Mouse (Mus musculus) forebrain, postnatal 0 days (tissue): ENCODE results near the gene Pfdn6. TPM values are rescaled to one million over a fixed set of nuclear protein-coding genes. Genes with fewer than 3 reads are reported as not detected.

ENCODE experiments used
- ATAC-seq: fragments of 200-750 bp; cut with Nextera tagmentation; 2 replicates; pipeline ENCODE4 v1.8.0; 2017; ENCODE audit warnings: mild to moderate bottlenecking, moderate library complexity
- DNase-seq: peaks from one replicate; pipeline ENCODE4 v3.0.0-alpha.2; 2015
- H3K27ac ChIP-seq: fragments of 300-500 bp; sonication (generic); 2 replicates; pipeline ENCODE4 v1.5.1; 2014; ENCODE audit warnings: low read depth, mild to moderate bottlenecking, antibody characterized with exemption, low read length, moderate library complexity, mixed read lengths
- H3K27me3 ChIP-seq: fragments of 300-500 bp; sonication (generic); 2 replicates; pipeline ENCODE4 v1.6.1; 2014; ENCODE audit warnings: mild to moderate bottlenecking, low read length, mixed read lengths; ENCODE audit not compliant: insufficient read depth
- H3K36me3 ChIP-seq: fragments of 300-500 bp; sonication (generic); 2 replicates; pipeline ENCODE4 v1.6.1; 2014; ENCODE audit warnings: mild to moderate bottlenecking, moderate library complexity; ENCODE audit not compliant: insufficient read depth
- H3K4me1 ChIP-seq: fragments of 300-500 bp; sonication (generic); 2 replicates; pipeline ENCODE4 v1.6.1; 2014; ENCODE audit warnings: antibody characterized with exemption; ENCODE audit not compliant: insufficient read depth
- H3K4me2 ChIP-seq: fragments of 300-500 bp; sonication (generic); 2 replicates; pipeline ENCODE4 v1.6.1; 2014; ENCODE audit warnings: low read depth, mild to moderate bottlenecking, moderate library complexity
- H3K4me3 ChIP-seq: fragments of 300-500 bp; sonication (generic); 2 replicates; pipeline ENCODE4 v1.5.1; 2014; ENCODE audit warnings: low read depth, low read length, mixed read lengths
- H3K9ac ChIP-seq: fragments of 300-500 bp; sonication (generic); 2 replicates; pipeline ENCODE4 v1.6.1; 2014; ENCODE audit warnings: mild to moderate bottlenecking
- H3K9me3 ChIP-seq: fragments of 300-500 bp; sonication (generic); 2 replicates; pipeline ENCODE4 v1.6.1; 2016; ENCODE audit warnings: low read length
- CTCF ChIP-seq: sonication (generic); IDR thresholded peaks from 2 replicates; pipeline ENCODE4 v1.5.1; 2016; ENCODE audit warnings: antibody characterized with exemption, control low read depth, low read depth
- WGBS: fragments of 180-500 bp; shearing (Covaris S2); extraction: QIAGEN DNeasy Blood & Tissue Kit; methylation state at CpG from one replicate; pipeline ENCODE4 v1.1.7; 2014; 5-methylcytosine and 5-hydroxymethylcytosine counted together
- polyA plus RNA-seq: library from polyadenylated mRNA; unstranded; fragments of >200 nt; fragmentation: Nextera tagmentation; extraction: Ambion mirVana; gene quantifications from 2 replicates; pipeline ENCODE4 v1.2.1, GENCODE M21; 2015
- total RNA-seq: library from RNA; depleted of rRNA; stranded (reverse); fragments of >200 nt; gene quantifications from 2 replicates; pipeline ENCODE4 v1.2.3, GENCODE M21; 2014

The Pfdn6 gene
- total and polyA plus RNA-seq, 2 experiments from 2014 or later = 57.0 to 173 TPM

GRCm38 (mm10) chr17:33941381-33941780, 1.2 kb upstream of the Pfdn6 start:
- no peak for ATAC-seq
- TF ChIP-seq CTCF = no peak
- peaks cover 12% of the 10 kb centered on the region for H3K4me1 ChIP-seq
- peaks cover 41% of the 10 kb centered on the region for H3K36me3 ChIP-seq
- H3K4me2 ChIP-seq = peak overlapping the region; percentile 93
- peak overlapping the region; percentile 68 for H3K4me3 ChIP-seq
- no peaks in the 10 kb centered on the region for H3K9me3 ChIP-seq
- H3K9ac ChIP-seq = peak overlapping the region; percentile 71
- H3K27ac ChIP-seq = no peak overlapping the region
- WGBS = 66% methylated on average over 19 of the region's 19 CpGs
- H3K27me3 ChIP-seq = no peaks in the 10 kb centered on the region
- no peak for DNase-seq

- peak overlapping the region; percentile 71 for H3K9ac ChIP-seq
- H3K36me3 ChIP-seq = peaks cover 38% of the 10 kb centered on the region
- peak overlapping the region; percentile 93 for H3K4me2 ChIP-seq
- 3% methylated on average over 26 of the region's 26 CpGs for WGBS
- DNase-seq = no peak
- peaks cover 12% of the 10 kb centered on the region for H3K4me1 ChIP-seq
- TF ChIP-seq CTCF = no peak
- H3K9me3 ChIP-seq = no peaks in the 10 kb centered on the region
- no peak for ATAC-seq
- no peak overlapping the region for H3K27ac ChIP-seq
- peak overlapping the region; percentile 68 for H3K4me3 ChIP-seq
- no peaks in the 10 kb centered on the region for H3K27me3 ChIP-seq
These were observed 838 bp upstream of the Pfdn6 start for GRCm38 (mm10) chr17:33940981-33941380.

GRCm38 (mm10) chr17:33938783-33939182, 1.4 kb downstream of the Pfdn6 start:
- H3K4me3 ChIP-seq = no peak overlapping the region
- H3K36me3 ChIP-seq = peaks cover 31% of the 10 kb centered on the region
- H3K27ac ChIP-seq = no peak overlapping the region
- H3K9ac ChIP-seq = no peak overlapping the region
- H3K4me1 ChIP-seq = peaks cover 12% of the 10 kb centered on the region
- WGBS = 87% methylated on average over 11 of the region's 11 CpGs
- no peak for TF ChIP-seq CTCF
- H3K9me3 ChIP-seq = no peaks in the 10 kb centered on the region
- no peak overlapping the region for H3K4me2 ChIP-seq
- DNase-seq (no peak), ATAC-seq (no peak)
- H3K27me3 ChIP-seq = no peaks in the 10 kb centered on the region

- WGBS = 85% methylated on average over 15 of the region's 15 CpGs
- ATAC-seq (no peak), DNase-seq (no peak)
- Histone ChIP-seq H3K4me1 (peaks cover 12% of the 10 kb centered on the region), H3K4me3 (no peak overlapping the region), H3K36me3 (peaks cover 27% of the 10 kb centered on the region), H3K9ac (no peak overlapping the region), H3K9me3 (no peaks in the 10 kb centered on the region), H3K4me2 (no peak overlapping the region), H3K27ac (no peak overlapping the region), H3K27me3 (no peaks in the 10 kb centered on the region)
- TF ChIP-seq CTCF = no peak
These were observed 3.1 kb downstream of the Pfdn6 start for GRCm38 (mm10) chr17:33936993-33937392.

- ATAC-seq (no peak), DNase-seq (no peak)
- no peaks in the 10 kb centered on the region for H3K27me3 ChIP-seq
- no peak overlapping the region for H3K27ac ChIP-seq
- H3K9me3 ChIP-seq = no peaks in the 10 kb centered on the region
- peaks cover 27% of the 10 kb centered on the region for H3K36me3 ChIP-seq
- H3K4me3 ChIP-seq = no peak overlapping the region
- peaks cover 6% of the 10 kb centered on the region; the same call in 1 of the 2 replicates for H3K4me1 ChIP-seq
- H3K4me2 ChIP-seq = no peak overlapping the region
- TF ChIP-seq CTCF = no peak
- WGBS = 91% methylated on average over 21 of the region's 21 CpGs
- no peak overlapping the region for H3K9ac ChIP-seq
These were observed 4.6 kb downstream of the Pfdn6 start for GRCm38 (mm10) chr17:33935422-33936055.

- TF ChIP-seq CTCF = no peak
- Histone ChIP-seq H3K4me1 (peaks cover 3% of the 10 kb centered on the region; the same call in 1 of the 2 replicates), H3K36me3 (peaks cover 27% of the 10 kb centered on the region), H3K4me3 (no peak overlapping the region), H3K9me3 (no peaks in the 10 kb centered on the region), H3K9ac (no peak overlapping the region), H3K27ac (no peak overlapping the region), H3K4me2 (no peak overlapping the region), H3K27me3 (no peaks in the 10 kb centered on the region)
- DNase-seq = no peak
- no peak for ATAC-seq
- 95% methylated on average over 15 of the region's 15 CpGs for WGBS
These were observed 7.2 kb downstream of the Pfdn6 start for GRCm38 (mm10) chr17:33932970-33933369.

- no peaks in the 10 kb centered on the region for H3K27me3 ChIP-seq
- no peak for TF ChIP-seq CTCF
- WGBS = 91% methylated on average over 13 of the region's 14 CpGs
- no peak for DNase-seq
- H3K4me3 ChIP-seq = no peak overlapping the region
- H3K9ac ChIP-seq = no peak overlapping the region
- no peaks in the 10 kb centered on the region for H3K9me3 ChIP-seq
- no peak overlapping the region for H3K4me2 ChIP-seq
- H3K36me3 ChIP-seq = peaks cover 30% of the 10 kb centered on the region
- no peak overlapping the region for H3K27ac ChIP-seq
- H3K4me1 ChIP-seq = peaks cover 3% of the 10 kb centered on the region; the same call in 1 of the 2 replicates
- ATAC-seq = no peak
These were observed 7.7 kb downstream of the Pfdn6 start for GRCm38 (mm10) chr17:33932448-33932847.
